Mouse (Mus musculus) limb, embryonic 12.5 days (tissue): ENCODE measurements around the gene Lim2. TPM values are rescaled to one million over a fixed set of nuclear protein-coding genes. Genes with fewer than 3 reads are reported as not detected.

Experiments used
- ATAC-seq: fragments of 200-750 bp; cut with Nextera tagmentation; 2 replicates; pipeline ENCODE4 v1.8.0; 2017; ENCODE audit warnings: low read depth, moderate TSS enrichment; ENCODE audit not compliant: insufficient number of reproducible peaks, insufficient read depth, low FRiP score, low TSS enrichment
- H3K27ac ChIP-seq: fragments of 300-500 bp; sonication (generic); 2 replicates; pipeline ENCODE4 v1.5.1; 2016; ENCODE audit warnings: mild to moderate bottlenecking, moderate library complexity
- H3K27me3 ChIP-seq: fragments of 300-500 bp; sonication (generic); 2 replicates; pipeline ENCODE4 v1.6.1; 2016; ENCODE audit warnings: mild to moderate bottlenecking, moderate library complexity
- H3K36me3 ChIP-seq: fragments of 300-500 bp; sonication (generic); 2 replicates; pipeline ENCODE4 v1.6.1; 2016; ENCODE audit warnings: mild to moderate bottlenecking, moderate library complexity
- H3K4me1 ChIP-seq: fragments of 300-500 bp; sonication (generic); replicated peaks from 2 replicates; pipeline ENCODE4 v1.6.1; 2016
- H3K4me2 ChIP-seq: fragments of 300-500 bp; sonication (generic); 2 replicates; pipeline ENCODE4 v1.6.1; 2016; ENCODE audit warnings: mild to moderate bottlenecking, moderate library complexity
- H3K4me3 ChIP-seq: fragments of 300-500 bp; sonication (generic); replicated peaks from 2 replicates; pipeline ENCODE4 v1.5.1; 2016; ENCODE audit warnings: mild to moderate bottlenecking
- H3K9ac ChIP-seq: fragments of 300-500 bp; sonication (generic); replicated peaks from 2 replicates; pipeline ENCODE4 v1.6.1; 2016; ENCODE audit warnings: mild to moderate bottlenecking, moderate library complexity
- H3K9me3 ChIP-seq: fragments of 300-500 bp; sonication (generic); 2 replicates; pipeline ENCODE4 v1.6.1; 2016; ENCODE audit warnings: mild to moderate bottlenecking, moderate library complexity
- WGBS: fragments of 180-500 bp; shearing (Covaris S2); methylation state at CpG from one replicate; pipeline ENCODE4 v1.1.7; 2016; 5-methylcytosine and 5-hydroxymethylcytosine counted together
- microRNA-seq: library from miRNA; unstranded; fragments of <30 nt; microRNA quantifications from one replicate; pipeline ENCODE4, GENCODE M21; 2017
- polyA plus RNA-seq: library from polyadenylated mRNA; unstranded; fragments of >200 nt; fragmentation: Nextera tagmentation; extraction: Ambion mirVana; gene quantifications from 2 replicates; pipeline ENCODE4 v1.2.1, GENCODE M21; 2016

Lim2 gene
- polyA plus RNA-seq, 1 experiment from 2014 or later, result not detected

DNA sequence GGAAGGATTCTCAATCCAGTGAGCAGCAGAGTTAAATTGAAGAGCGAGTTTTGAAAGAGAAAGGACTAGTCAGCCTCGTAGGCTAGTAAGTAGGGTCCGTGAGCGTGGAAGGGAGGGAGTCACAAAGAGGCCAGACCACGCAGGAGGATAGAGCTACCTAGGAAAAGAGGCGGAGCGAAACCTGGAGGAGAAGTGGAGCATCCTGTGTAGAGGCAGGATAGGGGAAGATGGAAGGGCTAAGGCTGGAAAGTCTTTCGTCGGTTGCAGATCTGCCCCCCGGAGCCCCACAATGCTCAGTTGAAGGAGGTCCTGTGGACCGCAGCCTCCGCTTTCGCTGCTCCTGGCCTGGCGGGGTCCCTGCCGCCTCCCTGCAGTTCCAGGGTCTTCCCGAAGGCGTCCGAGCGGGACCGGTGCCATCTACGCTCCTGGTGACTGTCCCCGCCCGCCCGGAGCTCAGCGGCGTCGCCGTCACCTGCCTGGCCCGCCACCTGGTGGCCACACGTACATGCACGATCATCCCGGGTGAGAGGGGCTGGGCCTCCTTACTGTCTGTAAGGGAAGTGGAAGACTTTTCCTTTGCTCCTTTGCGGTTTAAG lies 38.7 kb downstream of the Lim2 start:
- H3K36me3 ChIP-seq, result no peaks in the 10 kb centered on the region
- H3K4me2 ChIP-seq, result peak overlapping the region; percentile 82
- no peaks in the 10 kb centered on the region for H3K9me3 ChIP-seq
- ATAC-seq, result peak; percentile 49
- peak overlapping the region; percentile 48 for H3K4me3 ChIP-seq
- WGBS, result 1% methylated on average over 33 of the region's 33 CpGs
- peaks cover 17% of the 10 kb centered on the region; the same call in 1 of the 2 replicates for H3K4me1 ChIP-seq
- peaks cover 46% of the 10 kb centered on the region for H3K27me3 ChIP-seq
- H3K9ac ChIP-seq, result peak overlapping the region; percentile 37; the same call in 1 of the 2 replicates
- no peak overlapping the region for H3K27ac ChIP-seq

DNA sequence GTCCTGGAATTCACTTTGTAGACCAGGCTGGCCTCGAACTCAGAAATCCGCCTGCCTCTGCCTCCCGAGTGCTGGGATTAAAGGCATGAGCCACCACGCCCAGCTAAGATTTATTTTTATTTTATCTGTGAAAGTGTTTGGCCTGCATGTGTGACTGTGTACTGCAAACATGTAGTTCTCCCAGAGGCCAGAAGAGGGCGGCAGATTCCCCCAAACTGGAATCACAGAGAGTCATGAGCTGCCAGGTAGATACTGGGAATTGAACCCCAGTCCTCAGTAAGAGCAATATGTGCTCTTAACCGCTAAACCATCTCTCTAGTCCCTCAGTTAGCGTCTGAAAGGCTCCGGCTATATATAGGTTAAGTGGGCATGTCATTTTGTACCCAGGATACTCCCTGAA lies 42.9 kb downstream of the Lim2 start:
- Histone ChIP-seq H3K4me2 (no peak overlapping the region), H3K36me3 (peaks cover 7% of the 10 kb centered on the region), H3K27me3 (peaks cover 46% of the 10 kb centered on the region), H3K9me3 (no peaks in the 10 kb centered on the region), H3K4me3 (no peak overlapping the region), H3K27ac (no peak overlapping the region), H3K9ac (no peak overlapping the region), H3K4me1 (0 out of 2 replicates have a peak, but pooled peaks cover 8% of the 10 kb centered on the region)
- 44% methylated on average over 8 of the region's 8 CpGs for WGBS
- no peak for ATAC-seq

DNA sequence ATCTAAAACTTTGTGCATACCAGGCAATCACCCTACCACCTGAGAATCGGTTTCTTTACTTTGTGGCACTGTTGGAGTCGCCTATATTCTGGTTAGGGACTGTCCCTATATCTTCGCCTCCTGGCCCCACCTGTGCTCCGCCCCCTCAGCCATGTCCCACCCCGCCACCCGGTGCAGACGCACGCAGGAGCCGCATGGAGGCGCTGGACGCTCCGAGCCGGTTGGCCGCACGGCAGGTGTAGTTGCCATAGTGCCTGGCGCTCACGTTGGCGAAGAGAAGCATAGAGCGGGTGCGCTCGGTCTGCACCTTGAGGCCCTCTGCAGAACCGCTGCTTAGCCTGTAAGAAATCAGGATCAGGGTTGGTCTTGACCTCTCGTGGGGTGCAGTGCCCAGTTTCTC lies 48.2 kb downstream of the Lim2 start:
- Histone ChIP-seq H3K9ac (no peak overlapping the region), H3K4me3 (no peak overlapping the region), H3K9me3 (no peaks in the 10 kb centered on the region), H3K4me1 (0 out of 2 replicates have a peak, but pooled peaks cover 4% of the 10 kb centered on the region), H3K4me2 (no peak overlapping the region), H3K36me3 (peaks cover 7% of the 10 kb centered on the region), H3K27ac (no peak overlapping the region), H3K27me3 (peaks cover 70% of the 10 kb centered on the region)
- no peak for ATAC-seq
- 8% methylated on average over 23 of the region's 23 CpGs for WGBS

GRCm38 (mm10) chr7:43476376-43476775 lies 48.9 kb downstream of the Lim2 start:
- Histone ChIP-seq H3K4me2 (0 out of 2 replicates have a peak overlapping the region, but pooled peaks have one; percentile 6), H3K27ac (no peak overlapping the region), H3K4me1 (0 out of 2 replicates have a peak, but pooled peaks cover 4% of the 10 kb centered on the region), H3K4me3 (no peak overlapping the region; the same call in 1 of the 2 replicates), H3K27me3 (peaks cover 70% of the 10 kb centered on the region), H3K36me3 (peaks cover 7% of the 10 kb centered on the region), H3K9me3 (no peaks in the 10 kb centered on the region), H3K9ac (no peak overlapping the region)
- WGBS, result 2% methylated on average over 13 of the region's 13 CpGs
- ATAC-seq, result no peak

GRCm38 (mm10) chr7:43481191-43481590 lies 53.7 kb downstream of the Lim2 start:
- no peak overlapping the region for H3K4me2 ChIP-seq
- H3K27me3 ChIP-seq, result peaks cover 35% of the 10 kb centered on the region
- no peaks in the 10 kb centered on the region for H3K36me3 ChIP-seq
- peaks cover 10% of the 10 kb centered on the region; the same call in 1 of the 2 replicates for H3K4me1 ChIP-seq
- no peak for ATAC-seq
- no peak overlapping the region for H3K4me3 ChIP-seq
- no peaks in the 10 kb centered on the region for H3K9me3 ChIP-seq
- 72% methylated on average over 3 of the region's 3 CpGs for WGBS
- no peak overlapping the region for H3K9ac ChIP-seq
- no peak overlapping the region for H3K27ac ChIP-seq

DNA sequence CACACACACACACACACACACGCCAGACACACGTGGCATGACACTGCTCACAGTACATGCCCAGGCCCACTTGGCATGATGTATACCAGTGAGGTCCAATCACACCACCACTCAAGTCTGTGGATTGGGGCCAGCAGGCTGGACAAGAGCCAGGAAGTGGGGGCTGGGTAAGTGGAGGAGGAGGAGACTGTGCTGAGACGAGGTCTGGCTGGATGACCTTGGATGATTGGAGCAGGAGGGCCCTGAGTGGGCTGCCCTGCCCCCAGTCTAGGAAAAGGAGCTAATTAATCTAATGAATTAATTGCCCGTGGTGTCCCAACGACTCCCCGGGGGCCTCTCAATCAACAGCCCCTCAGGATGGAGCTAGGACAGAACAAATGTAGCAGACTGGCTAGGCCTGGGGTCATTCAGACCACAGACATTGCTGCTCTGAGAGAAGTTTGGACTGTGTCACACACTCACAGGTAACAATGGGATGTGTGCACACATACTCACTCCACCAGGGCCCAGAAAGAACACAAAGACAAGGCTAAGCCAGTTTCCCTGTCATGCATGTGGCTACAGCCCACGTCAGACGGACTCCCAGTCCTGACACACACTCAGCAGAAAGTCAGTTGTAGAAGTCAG lies 54.7 kb downstream of the Lim2 start:
- WGBS, result 59% methylated on average over 8 of the region's 8 CpGs
- 0 out of 2 replicates have a peak, but pooled peaks have one; percentile 32 for ATAC-seq
- no peak overlapping the region for H3K4me3 ChIP-seq

GRCm38 (mm10) chr7:43483236-43483635 lies 55.8 kb downstream of the Lim2 start:
- Histone ChIP-seq H3K9me3 (no peaks in the 10 kb centered on the region), H3K27ac (no peak overlapping the region), H3K4me3 (no peak overlapping the region), H3K4me2 (no peak overlapping the region), H3K9ac (no peak overlapping the region), H3K27me3 (peaks cover 18% of the 10 kb centered on the region), H3K4me1 (peaks cover 6% of the 10 kb centered on the region; the same call in 1 of the 2 replicates), H3K36me3 (no peaks in the 10 kb centered on the region)
- 12% methylated on average over 10 of the region's 10 CpGs for WGBS
- no peak for ATAC-seq

More for the DNA sequence above, 54.7 kb downstream of the Lim2 start:
- Histone ChIP-seq H3K27ac (no peak overlapping the region), H3K27me3 (peaks cover 27% of the 10 kb centered on the region), H3K9ac (no peak overlapping the region), H3K36me3 (no peaks in the 10 kb centered on the region), H3K4me1 (peaks cover 6% of the 10 kb centered on the region; the same call in 1 of the 2 replicates), H3K9me3 (no peaks in the 10 kb centered on the region), H3K4me2 (no peak overlapping the region)

Small RNAs within 50 kb of the gene (microRNA-seq; reads per million reads assigned to microRNA genes)
- gene Mir7051, result 1.2 reads per million

Other genes with a start within 250 kb of the Lim2 start
- 14.5 and 15.1 TPM in 2 replicates for gene Zfp715, start 114.4 kb upstream of the Lim2 start, polyA plus RNA-seq
- gene Siglecf, start 76.3 kb upstream of the Lim2 start, polyA plus RNA-seq, result 0.33 and 0.40 TPM in 2 replicates
- gene Siglecg, start 19.5 kb upstream of the Lim2 start, polyA plus RNA-seq, result not detected in 2 replicates
- gene Nkg7, start 9.4 kb downstream of the Lim2 start, polyA plus RNA-seq, result 0.64 TPM in 1 of 2 replicates, not detected in the other
- not detected in 2 replicates for gene Cldnd2, start 13.1 kb downstream of the Lim2 start, polyA plus RNA-seq
- 236 and 240 TPM in 2 replicates for gene Etfb, start 16.4 kb downstream of the Lim2 start, polyA plus RNA-seq
- gene Gm45233, start 16.5 kb downstream of the Lim2 start, polyA plus RNA-seq, result 1.1 TPM in 1 of 2 replicates, not detected in the other
- 1.8 and 3.7 TPM in 2 replicates for gene Vsig10l, start 35.5 kb downstream of the Lim2 start, polyA plus RNA-seq
- 1.4 and 1.7 TPM in 2 replicates for gene Iglon5, start 62.4 kb downstream of the Lim2 start, polyA plus RNA-seq
- gene 4931406B18Rik, start 78.3 kb downstream of the Lim2 start, polyA plus RNA-seq, result not detected in 2 replicates
- gene Cd33, start 116.8 kb downstream of the Lim2 start, polyA plus RNA-seq, result 0.83 and 1.4 TPM in 2 replicates
- 5.6 and 5.7 TPM in 2 replicates for gene Zfp658, start 134.6 kb downstream of the Lim2 start, polyA plus RNA-seq
- 15.6 and 15.7 TPM in 2 replicates for gene Zfp719, start 151.9 kb downstream of the Lim2 start, polyA plus RNA-seq
- gene Zfp819, start 179.5 kb downstream of the Lim2 start, polyA plus RNA-seq, result 0.40 and 0.44 TPM in 2 replicates
- not detected in 2 replicates for gene Ceacam18, start 207.0 kb downstream of the Lim2 start, polyA plus RNA-seq
- gene Siglece, start 232.5 kb downstream of the Lim2 start, polyA plus RNA-seq, result 0.22 and 0.70 TPM in 2 replicates
- gene Ctu1, start 244.3 kb downstream of the Lim2 start, polyA plus RNA-seq, result 15.4 and 15.7 TPM in 2 replicates